Mouse (Mus musculus): Measurements from ENCODE around the gene Ccdc92b.

Ccdc92b gene

DNA sequence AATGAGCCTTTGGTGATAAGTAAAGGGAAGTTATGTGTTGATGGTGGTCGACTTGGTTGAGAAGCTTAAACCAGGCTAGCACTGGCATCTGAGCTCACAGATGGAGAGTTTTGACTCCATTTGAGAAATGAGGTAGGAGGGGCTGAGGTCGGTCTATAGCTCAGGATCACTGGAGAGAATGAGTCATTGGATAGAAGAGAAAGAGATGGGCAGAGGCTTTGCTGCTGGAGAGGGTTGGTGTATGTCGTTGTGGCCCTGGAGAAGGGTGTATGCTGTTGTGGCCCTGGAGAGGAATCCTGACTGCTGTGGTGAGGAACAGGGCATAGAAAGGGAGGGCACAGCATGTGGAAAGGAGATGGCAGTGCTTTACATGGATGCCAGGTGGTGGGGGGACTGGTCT is 36.5 kb downstream of the Ccdc92b start:
- DNase-seq, result no peak

GRCm38 (mm10) chr11:74660336-74660735 is 40.9 kb downstream of the Ccdc92b start:
- no peak for DNase-seq

DNA sequence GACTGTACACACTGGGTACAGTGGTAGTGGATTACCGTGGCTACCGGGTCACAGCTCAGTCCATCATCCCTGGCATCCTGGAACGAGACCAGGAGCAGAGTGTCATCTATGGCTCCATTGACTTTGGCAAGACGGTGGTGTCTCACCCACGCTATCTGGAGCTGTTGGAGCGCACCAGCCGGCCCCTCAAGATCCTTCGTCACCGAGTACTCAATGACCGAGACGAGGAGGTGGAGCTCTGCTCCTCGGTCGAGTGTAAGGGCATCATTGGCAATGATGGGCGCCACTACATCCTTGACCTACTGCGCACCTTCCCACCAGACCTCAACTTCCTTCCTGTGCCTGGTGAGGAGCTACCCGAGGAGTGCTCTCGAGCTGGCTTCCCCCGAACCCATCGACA is 42.2 kb downstream of the Ccdc92b start:
- no peak for DNase-seq

- DNase-seq, result no peak
These were observed 42.8 kb downstream of the Ccdc92b start for GRCm38 (mm10) chr11:74662221-74662620.

GRCm38 (mm10) chr11:74664279-74664678 is 44.9 kb downstream of the Ccdc92b start:
- no peak for DNase-seq

DNA sequence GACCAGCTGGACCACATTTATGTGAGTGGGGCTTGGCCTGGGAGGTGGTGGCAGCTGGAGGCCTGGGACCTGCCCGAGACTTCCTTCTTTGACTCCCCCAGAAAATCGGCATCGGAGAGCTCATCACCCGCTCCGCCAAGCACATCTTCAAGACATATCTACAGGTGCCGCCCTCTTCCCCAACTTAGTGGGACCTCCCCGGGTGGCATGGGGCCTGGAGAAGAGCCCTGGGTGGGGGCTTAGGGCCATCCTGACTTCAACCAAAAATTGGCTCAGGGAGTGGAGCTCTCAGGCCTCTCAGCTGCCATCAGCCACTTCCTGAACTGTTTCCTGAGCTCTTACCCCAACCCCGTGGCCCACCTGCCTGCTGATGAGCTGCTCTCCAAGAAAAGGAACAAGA is 45.5 kb downstream of the Ccdc92b start:
- DNase-seq, result no peak

GRCm38 (mm10) chr11:74665631-74666283 is 46.4 kb downstream of the Ccdc92b start:
- no peak for DNase-seq

GRCm38 (mm10) chr11:74666284-74666652 is 46.9 kb downstream of the Ccdc92b start:
- DNase-seq, result no peak

DNA sequence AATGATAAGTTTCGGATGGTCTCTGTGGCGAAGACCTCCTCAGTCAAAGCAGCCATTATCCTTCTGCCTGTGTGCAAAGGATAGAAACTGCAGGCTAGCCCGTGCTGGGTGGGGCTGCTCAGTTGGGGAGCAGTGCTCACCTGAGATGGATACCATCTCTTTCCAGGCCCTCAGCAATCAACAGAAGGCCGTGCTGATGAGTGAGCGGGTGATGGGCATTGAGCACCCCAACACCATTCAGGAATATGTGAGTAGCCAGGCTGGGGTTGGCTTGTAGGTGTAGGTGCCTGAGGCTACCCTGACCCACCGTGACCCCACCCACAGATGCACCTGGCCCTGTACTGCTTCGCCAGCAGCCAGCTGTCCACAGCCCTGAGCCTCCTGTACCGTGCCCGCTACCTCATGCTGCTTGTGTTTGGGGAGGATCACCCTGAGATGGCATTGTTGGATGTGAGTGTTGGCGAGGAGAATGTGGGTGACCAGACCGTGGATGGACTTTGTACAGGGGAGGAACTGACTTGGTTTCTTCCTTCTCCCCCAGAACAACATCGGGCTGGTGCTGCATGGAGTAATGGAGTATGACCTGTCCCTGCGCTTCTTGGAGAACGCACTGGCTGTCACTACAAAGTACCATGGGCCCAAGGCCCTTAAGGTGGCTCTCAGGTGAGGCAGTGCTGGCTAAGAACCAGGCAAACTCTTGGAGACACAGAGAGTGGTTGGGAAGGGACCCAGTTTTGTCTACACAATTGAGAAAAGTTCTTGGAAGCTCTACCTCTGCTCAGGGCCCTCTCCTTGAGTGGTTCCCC is 47.6 kb downstream of the Ccdc92b start:
- DNase-seq, result no peak

- no peak for DNase-seq
These were observed 48.2 kb downstream of the Ccdc92b start for GRCm38 (mm10) chr11:74667582-74668010.

DNA sequence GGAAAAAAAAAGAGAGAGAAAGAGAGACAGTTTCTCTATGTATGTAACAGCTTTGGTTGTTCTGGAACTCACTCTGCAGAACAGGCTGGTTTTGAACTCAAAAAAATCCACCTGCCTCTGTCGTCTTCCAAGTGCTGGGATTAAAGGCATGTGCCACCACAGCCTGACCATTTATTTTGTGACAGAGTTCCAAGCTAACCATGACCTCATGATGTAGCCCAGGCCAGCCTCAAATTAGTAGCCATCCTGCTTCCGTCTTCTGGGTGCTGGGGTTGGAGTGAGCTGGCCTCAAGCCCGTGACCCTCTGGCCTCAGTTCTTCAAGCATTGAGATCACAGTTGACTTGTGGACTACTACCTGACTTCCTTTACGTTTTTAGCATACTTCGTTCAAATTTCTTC is 49.1 kb downstream of the Ccdc92b start:
- no peak for DNase-seq

GRCm38 (mm10) chr11:74668971-74669370 is 49.6 kb downstream of the Ccdc92b start:
- no peak for DNase-seq

GRCm38 (mm10) chr11:74670151-74670550 is 50.7 kb downstream of the Ccdc92b start:
- DNase-seq, result no peak

GRCm38 (mm10) chr11:74671013-74671412 is 51.6 kb downstream of the Ccdc92b start:
- DNase-seq, result no peak

- DNase-seq, result no peak
These were observed 52.4 kb downstream of the Ccdc92b start for GRCm38 (mm10) chr11:74671839-74672238.

- DNase-seq, result no peak
These were observed 53.6 kb downstream of the Ccdc92b start for GRCm38 (mm10) chr11:74672901-74673513.

DNA sequence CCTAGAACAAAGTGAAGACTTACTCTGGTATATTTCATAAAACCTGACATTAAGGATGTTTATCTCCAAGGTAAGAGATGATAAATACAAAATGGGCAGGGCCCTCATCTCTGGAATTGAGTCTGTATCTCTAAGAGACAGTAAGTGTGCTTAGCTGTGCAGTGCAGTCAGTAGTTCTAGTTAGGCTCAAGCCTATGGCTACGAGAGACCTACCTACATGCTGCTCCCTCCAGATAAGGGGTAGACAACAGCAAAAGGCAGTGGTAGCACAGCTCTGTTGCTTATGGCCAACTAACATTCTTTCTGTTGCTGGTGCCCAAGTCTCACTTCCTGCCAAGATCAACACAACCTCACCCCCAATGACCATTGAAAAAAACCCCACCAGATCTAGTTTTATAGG is 54.2 kb downstream of the Ccdc92b start:
- DNase-seq, result no peak

- no peak for DNase-seq
These were observed 55.3 kb downstream of the Ccdc92b start for GRCm38 (mm10) chr11:74674713-74675112.

- no peak for DNase-seq
These were observed 55.8 kb downstream of the Ccdc92b start for GRCm38 (mm10) chr11:74675156-74675555.

Data from cerebellum, adult 9-10 months (tissue).